Mouse (Mus musculus): Measurements from ENCODE around the gene Fkbp15.

GRCm38 (mm10) chr4:62374342-62374741 is 14.0 kb upstream of the Fkbp15 start:
- TF ChIP-seq EP300 (IDR thresholded peaks at IDR 0.05; ENCODE audit: low read depth): no peak
- TF ChIP-seq CTCF (IDR thresholded peaks at IDR 0.05; ENCODE audit: low read depth): no peak
